Mouse (Mus musculus) lung, embryonic 15.5 days (tissue): ENCODE measurements at regions not wholly inside any gene's neighbourhood (a gene's known extent, or its start where the extent isn't known, plus 50 kb on each side); places are given as distances from the start of the nearest gene placed in this dataset.

Experiments
- ATAC-seq: fragments of 200-750 bp; cut with Nextera tagmentation; 2 replicates; pipeline ENCODE4 v1.8.0; 2017; ENCODE audit warnings: moderate number of reproducible peaks, borderline replicate concordance; ENCODE audit not compliant: low FRiP score, low TSS enrichment; ENCODE audit errors: extremely low read depth
- H3K27ac ChIP-seq: fragments of 300-500 bp; sonication (generic); 2 replicates; pipeline ENCODE4 v1.5.1; 2015; ENCODE audit warnings: moderate library complexity, mild to moderate bottlenecking, inconsistent platforms
- H3K27me3 ChIP-seq: fragments of 300-500 bp; sonication (generic); 2 replicates; pipeline ENCODE4 v1.6.1; 2015; ENCODE audit warnings: inconsistent platforms
- H3K36me3 ChIP-seq: fragments of 300-500 bp; sonication (generic); 2 replicates; pipeline ENCODE4 v1.6.1; 2015; ENCODE audit warnings: inconsistent platforms
- H3K4me1 ChIP-seq: fragments of 300-500 bp; sonication (generic); 2 replicates; pipeline ENCODE4 v1.6.1; 2015; ENCODE audit warnings: inconsistent platforms
- H3K4me2 ChIP-seq: fragments of 300-500 bp; sonication (generic); 2 replicates; pipeline ENCODE4 v1.6.1; 2015; ENCODE audit warnings: inconsistent platforms, mild to moderate bottlenecking, moderate library complexity
- H3K4me3 ChIP-seq: fragments of 300-500 bp; sonication (generic); 2 replicates; pipeline ENCODE4 v1.5.1; 2015; ENCODE audit warnings: mild to moderate bottlenecking, inconsistent platforms
- H3K9ac ChIP-seq: fragments of 300-500 bp; sonication (generic); 2 replicates; pipeline ENCODE4 v1.6.1; 2015; ENCODE audit warnings: inconsistent platforms
- H3K9me3 ChIP-seq: fragments of 300-500 bp; sonication (generic); 2 replicates; pipeline ENCODE4 v1.6.1; 2016; ENCODE audit warnings: inconsistent platforms
- WGBS: fragments of 180-500 bp; shearing (Covaris S2); methylation state at CpG from one replicate; pipeline ENCODE4 v1.1.7; 2015; 5-methylcytosine and 5-hydroxymethylcytosine counted together

GRCm38 (mm10) chr7:129939266-129939665, 347.6 kb downstream of the Wdr11 start:
- Histone ChIP-seq H3K9me3 (no peaks in the 10 kb centered on the region), H3K27me3 (no peaks in the 10 kb centered on the region), H3K9ac (no peak overlapping the region), H3K4me1 (no peaks in the 10 kb centered on the region), H3K36me3 (no peaks in the 10 kb centered on the region), H3K4me3 (no peak overlapping the region), H3K4me2 (no peak overlapping the region), H3K27ac (no peak overlapping the region)
- WGBS = 83% methylated on average over 5 of the region's 5 CpGs
- no peak for ATAC-seq

GRCm38 (mm10) chr7:129941311-129942029, 349.8 kb downstream of the Wdr11 start:
- WGBS = 41% methylated on average over 9 of the region's 9 CpGs
- ATAC-seq = no peak
- no peaks in the 10 kb centered on the region for H3K9me3 ChIP-seq

DNA sequence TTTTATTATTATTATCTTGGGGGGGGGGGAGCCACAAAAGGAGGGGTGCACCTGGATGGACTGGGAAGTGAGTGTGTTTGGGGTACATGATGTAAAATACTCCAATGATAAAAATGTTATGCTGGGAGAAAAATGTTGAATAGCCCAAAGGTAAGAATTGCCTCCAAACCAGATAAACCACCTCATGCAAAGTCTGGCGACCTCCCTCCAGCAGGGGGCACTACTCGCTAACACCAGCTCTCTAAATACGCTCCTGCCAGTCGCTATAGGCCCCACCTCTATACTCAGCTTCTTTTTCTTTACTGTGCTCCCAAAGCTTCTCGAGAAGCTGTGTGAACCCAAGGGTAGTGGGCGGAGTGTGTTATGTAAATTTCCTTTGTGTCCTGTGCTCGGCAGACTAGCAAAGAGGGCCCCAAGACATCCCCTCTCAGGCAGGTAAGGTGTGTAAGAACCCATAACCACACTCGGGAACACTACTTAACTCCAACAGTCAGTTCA, 357.0 kb downstream of the Wdr11 start:
- 66% methylated on average over 8 of the region's 8 CpGs for WGBS

More at GRCm38 (mm10) chr7:129941311-129942029, 349.8 kb downstream of the Wdr11 start:
- H3K4me3 ChIP-seq = no peak overlapping the region
- no peak overlapping the region for H3K27ac ChIP-seq
- no peaks in the 10 kb centered on the region for H3K4me1 ChIP-seq
- H3K27me3 ChIP-seq = no peaks in the 10 kb centered on the region
- no peak overlapping the region for H3K4me2 ChIP-seq
- H3K36me3 ChIP-seq = no peaks in the 10 kb centered on the region
- H3K9ac ChIP-seq = no peak overlapping the region

GRCm38 (mm10) chr7:129950456-129950855, 358.8 kb downstream of the Wdr11 start:
- Histone ChIP-seq H3K4me2 (no peak overlapping the region), H3K4me1 (no peaks in the 10 kb centered on the region), H3K36me3 (no peaks in the 10 kb centered on the region), H3K9me3 (no peaks in the 10 kb centered on the region), H3K27ac (no peak overlapping the region), H3K27me3 (no peaks in the 10 kb centered on the region), H3K9ac (no peak overlapping the region), H3K4me3 (no peak overlapping the region)
- WGBS = 100% methylated on average over 1 of the region's 1 CpGs
- no peak for ATAC-seq

More for the DNA sequence above, 357.0 kb downstream of the Wdr11 start:
- Histone ChIP-seq H3K27ac (no peak overlapping the region), H3K27me3 (no peaks in the 10 kb centered on the region), H3K4me1 (no peaks in the 10 kb centered on the region), H3K4me3 (no peak overlapping the region), H3K9me3 (no peaks in the 10 kb centered on the region), H3K36me3 (no peaks in the 10 kb centered on the region), H3K9ac (no peak overlapping the region), H3K4me2 (no peak overlapping the region)
- no peak for ATAC-seq

- H3K9ac ChIP-seq = no peak overlapping the region
- H3K27me3 ChIP-seq = no peaks in the 10 kb centered on the region
- H3K4me2 ChIP-seq = no peak overlapping the region
- ATAC-seq = no peak
- no peak overlapping the region for H3K27ac ChIP-seq
- H3K36me3 ChIP-seq = no peaks in the 10 kb centered on the region
- 55% methylated on average over 3 of the region's 3 CpGs for WGBS
- no peak overlapping the region for H3K4me3 ChIP-seq
- no peaks in the 10 kb centered on the region for H3K9me3 ChIP-seq
- H3K4me1 ChIP-seq = peaks cover 16% of the 10 kb centered on the region
Measured at GRCm38 (mm10) chr7:129958379-129958778, 366.7 kb downstream of the Wdr11 start.

DNA sequence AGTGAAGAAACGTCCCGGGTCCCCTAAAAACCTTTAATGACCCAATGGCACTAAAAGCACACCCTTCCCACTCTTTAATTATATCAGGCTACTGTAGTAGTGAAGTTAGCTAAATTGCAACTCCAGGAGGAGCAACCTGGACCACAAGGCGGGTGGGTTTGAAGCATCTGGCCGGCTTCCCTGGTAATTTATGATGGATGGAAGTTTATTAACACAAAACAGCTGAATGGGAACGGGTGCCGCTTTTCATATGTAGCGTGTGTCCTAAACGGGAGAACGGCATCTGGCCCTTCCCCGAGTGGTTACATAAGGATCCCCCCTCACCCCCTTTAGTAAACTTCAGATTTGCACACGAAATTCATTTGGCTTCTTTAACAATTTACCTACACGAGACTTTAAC, 370.9 kb downstream of the Wdr11 start:
- no peaks in the 10 kb centered on the region for H3K36me3 ChIP-seq
- no peak overlapping the region for H3K4me2 ChIP-seq
- 47% methylated on average over 12 of the region's 12 CpGs for WGBS
- no peak overlapping the region for H3K9ac ChIP-seq
- H3K9me3 ChIP-seq = no peaks in the 10 kb centered on the region
- H3K4me3 ChIP-seq = no peak overlapping the region
- H3K27ac ChIP-seq = no peak overlapping the region
- ATAC-seq = no peak
- H3K27me3 ChIP-seq = no peaks in the 10 kb centered on the region
- peaks cover 38% of the 10 kb centered on the region for H3K4me1 ChIP-seq

- peak; percentile 81 for ATAC-seq
- 6% methylated on average over 8 of the region's 8 CpGs for WGBS
- H3K9ac ChIP-seq = no peak overlapping the region
- H3K9me3 ChIP-seq = no peaks in the 10 kb centered on the region
- no peaks in the 10 kb centered on the region for H3K27me3 ChIP-seq
- H3K4me1 ChIP-seq = peaks cover 38% of the 10 kb centered on the region
- no peaks in the 10 kb centered on the region for H3K36me3 ChIP-seq
- H3K4me3 ChIP-seq = no peak overlapping the region
- peak overlapping the region; percentile 61 for H3K27ac ChIP-seq
- H3K4me2 ChIP-seq = no peak overlapping the region
Measured at GRCm38 (mm10) chr7:129964192-129964591, 372.5 kb downstream of the Wdr11 start.

DNA sequence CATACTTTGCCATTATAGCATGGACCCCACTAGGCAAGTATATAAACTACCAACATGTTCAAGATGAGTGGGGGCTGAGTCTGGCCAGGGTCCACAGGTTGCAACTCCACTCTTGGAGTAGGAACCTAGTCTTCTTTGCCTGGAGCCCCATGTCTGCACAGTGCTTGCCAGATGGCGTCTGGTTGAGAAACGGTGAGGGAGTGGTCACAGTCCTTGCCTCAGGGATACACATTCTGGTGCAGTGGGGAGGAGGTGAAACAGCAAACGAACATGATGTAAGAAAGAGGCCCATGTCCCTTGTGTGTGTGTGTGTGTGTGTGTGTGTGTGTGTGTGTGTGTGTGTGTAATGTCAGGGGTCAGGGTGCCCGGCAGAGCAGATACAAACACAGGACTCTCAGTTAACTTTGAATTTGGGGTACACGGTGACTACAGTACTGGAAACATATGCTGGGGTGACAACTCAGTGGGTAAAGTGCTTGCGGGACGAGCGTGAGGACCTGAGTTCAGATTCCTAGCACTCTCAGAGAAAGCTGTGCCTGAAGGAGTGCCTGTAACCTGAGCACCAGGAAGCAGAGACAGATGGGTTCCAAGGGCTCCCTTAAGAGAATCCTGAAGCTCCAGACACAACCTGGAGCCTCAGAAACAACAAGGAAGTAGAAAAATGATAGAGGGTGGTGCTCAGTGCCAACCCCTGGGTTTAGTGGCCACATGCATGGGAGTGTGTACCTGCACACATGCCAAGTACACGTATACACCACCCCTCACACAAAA, 373.8 kb downstream of the Wdr11 start:
- Histone ChIP-seq H3K27ac (no peak overlapping the region), H3K4me2 (no peak overlapping the region), H3K4me3 (no peak overlapping the region), H3K9me3 (no peaks in the 10 kb centered on the region), H3K27me3 (no peaks in the 10 kb centered on the region), H3K36me3 (no peaks in the 10 kb centered on the region), H3K9ac (no peak overlapping the region), H3K4me1 (peaks cover 38% of the 10 kb centered on the region)
- WGBS = 70% methylated on average over 9 of the region's 9 CpGs
- 0 out of 2 replicates have a peak, but pooled peaks have one; percentile 48 for ATAC-seq

DNA sequence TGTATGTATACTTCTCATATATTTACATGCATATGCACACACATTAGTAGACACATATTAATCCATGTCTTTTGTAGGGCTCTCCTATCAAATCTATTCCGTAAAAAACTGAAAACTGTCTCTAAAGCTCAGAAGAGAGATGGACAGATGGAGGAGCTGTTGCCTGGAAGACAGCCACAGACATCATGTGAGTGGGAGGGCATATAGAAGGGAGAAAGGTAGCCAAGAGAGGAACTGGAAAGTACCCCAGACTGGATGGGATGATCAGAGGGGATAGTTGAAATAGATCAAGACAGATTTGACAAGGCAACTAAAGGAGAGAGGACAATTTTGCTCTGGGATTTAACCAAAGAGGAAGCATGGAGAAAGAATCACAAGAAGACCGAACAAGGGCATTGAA, 375.1 kb downstream of the Wdr11 start:
- no peak for ATAC-seq

DNA sequence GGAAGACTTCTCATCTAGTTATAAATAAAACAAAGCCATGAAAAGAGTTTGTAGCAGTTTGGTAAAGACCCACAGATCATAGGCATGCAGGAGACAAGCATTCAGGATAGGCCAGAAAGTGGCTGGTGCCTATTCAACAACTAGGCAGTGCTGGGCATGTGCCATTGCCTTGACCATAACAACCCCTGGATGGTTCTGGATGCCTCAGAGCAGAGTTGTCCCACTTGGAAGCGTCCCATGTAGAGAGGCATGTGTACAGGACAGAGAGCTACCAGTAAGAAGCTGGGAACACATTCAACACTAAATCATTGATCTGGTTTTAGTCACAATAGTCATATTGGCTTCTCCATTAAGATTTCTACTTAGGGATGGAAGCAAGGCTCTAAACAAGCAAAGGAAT, 378.5 kb downstream of the Wdr11 start:
- H3K27ac ChIP-seq = no peak overlapping the region
- no peaks in the 10 kb centered on the region for H3K27me3 ChIP-seq
- no peaks in the 10 kb centered on the region for H3K36me3 ChIP-seq
- no peak overlapping the region for H3K4me2 ChIP-seq
- WGBS = 90% methylated on average over 1 of the region's 1 CpGs
- ATAC-seq = no peak
- no peaks in the 10 kb centered on the region for H3K9me3 ChIP-seq
- H3K9ac ChIP-seq = no peak overlapping the region
- H3K4me1 ChIP-seq = peaks cover 5% of the 10 kb centered on the region; the same call in 1 of the 2 replicates
- no peak overlapping the region for H3K4me3 ChIP-seq

More for the DNA sequence above, 375.1 kb downstream of the Wdr11 start:
- Histone ChIP-seq H3K9ac (no peak overlapping the region), H3K9me3 (no peaks in the 10 kb centered on the region), H3K27ac (no peak overlapping the region), H3K4me1 (peaks cover 36% of the 10 kb centered on the region), H3K36me3 (no peaks in the 10 kb centered on the region), H3K4me2 (no peak overlapping the region), H3K27me3 (no peaks in the 10 kb centered on the region), H3K4me3 (no peak overlapping the region)
- 91% methylated on average over 2 of the region's 2 CpGs for WGBS

DNA sequence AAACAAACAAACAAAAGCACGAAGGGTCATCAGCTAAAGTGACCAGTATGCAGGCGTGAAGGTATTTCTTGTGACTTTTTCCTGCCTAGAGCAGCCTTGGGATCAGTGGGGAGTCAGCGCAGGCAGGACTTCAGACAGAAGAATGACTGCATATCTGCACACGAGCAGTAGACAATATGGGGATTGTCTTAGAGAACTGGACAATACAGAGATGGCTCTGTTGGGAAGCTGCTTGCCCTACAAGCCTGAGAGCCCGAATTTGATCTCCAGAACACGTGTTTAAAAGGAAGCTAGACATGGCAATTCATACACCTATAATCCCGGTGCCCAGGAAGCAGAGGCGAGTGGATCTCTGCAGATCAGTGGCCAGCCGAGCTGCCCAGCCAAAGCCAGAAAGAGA, 382.5 kb downstream of the Wdr11 start:
- Histone ChIP-seq H3K27me3 (no peaks in the 10 kb centered on the region), H3K27ac (no peak overlapping the region), H3K9ac (no peak overlapping the region), H3K4me3 (no peak overlapping the region), H3K4me1 (no peaks in the 10 kb centered on the region), H3K9me3 (no peaks in the 10 kb centered on the region), H3K36me3 (no peaks in the 10 kb centered on the region), H3K4me2 (no peak overlapping the region)
- WGBS = 70% methylated on average over 9 of the region's 9 CpGs
- no peak for ATAC-seq

DNA sequence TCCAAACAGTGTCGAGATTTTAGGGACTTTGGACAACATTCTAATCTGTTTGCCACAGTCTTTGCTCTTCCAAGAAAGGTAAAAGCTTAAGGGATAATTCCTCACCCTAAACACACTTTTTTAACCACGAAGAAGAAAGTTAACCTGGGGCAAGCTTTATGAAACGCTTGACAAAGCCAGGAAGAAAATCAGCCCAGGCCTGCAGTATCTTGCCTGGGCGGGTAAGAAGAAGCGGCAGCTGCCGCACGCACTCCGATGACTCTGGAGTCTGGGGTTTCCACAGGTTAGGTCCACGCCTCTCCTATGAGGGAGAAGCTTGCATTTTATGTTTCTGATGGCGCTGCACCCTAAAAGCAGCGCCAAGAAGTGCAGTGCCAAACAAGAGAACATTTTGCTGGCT, 383.2 kb downstream of the Wdr11 start:
- Histone ChIP-seq H3K27ac (no peak overlapping the region), H3K4me1 (no peaks in the 10 kb centered on the region), H3K36me3 (no peaks in the 10 kb centered on the region), H3K9ac (no peak overlapping the region), H3K9me3 (no peaks in the 10 kb centered on the region), H3K4me2 (no peak overlapping the region), H3K27me3 (no peaks in the 10 kb centered on the region), H3K4me3 (no peak overlapping the region)
- ATAC-seq = no peak
- WGBS = 76% methylated on average over 11 of the region's 11 CpGs
